ENCODE assay signal across 9 mouse cellular contexts in the genomic region with DNA sequence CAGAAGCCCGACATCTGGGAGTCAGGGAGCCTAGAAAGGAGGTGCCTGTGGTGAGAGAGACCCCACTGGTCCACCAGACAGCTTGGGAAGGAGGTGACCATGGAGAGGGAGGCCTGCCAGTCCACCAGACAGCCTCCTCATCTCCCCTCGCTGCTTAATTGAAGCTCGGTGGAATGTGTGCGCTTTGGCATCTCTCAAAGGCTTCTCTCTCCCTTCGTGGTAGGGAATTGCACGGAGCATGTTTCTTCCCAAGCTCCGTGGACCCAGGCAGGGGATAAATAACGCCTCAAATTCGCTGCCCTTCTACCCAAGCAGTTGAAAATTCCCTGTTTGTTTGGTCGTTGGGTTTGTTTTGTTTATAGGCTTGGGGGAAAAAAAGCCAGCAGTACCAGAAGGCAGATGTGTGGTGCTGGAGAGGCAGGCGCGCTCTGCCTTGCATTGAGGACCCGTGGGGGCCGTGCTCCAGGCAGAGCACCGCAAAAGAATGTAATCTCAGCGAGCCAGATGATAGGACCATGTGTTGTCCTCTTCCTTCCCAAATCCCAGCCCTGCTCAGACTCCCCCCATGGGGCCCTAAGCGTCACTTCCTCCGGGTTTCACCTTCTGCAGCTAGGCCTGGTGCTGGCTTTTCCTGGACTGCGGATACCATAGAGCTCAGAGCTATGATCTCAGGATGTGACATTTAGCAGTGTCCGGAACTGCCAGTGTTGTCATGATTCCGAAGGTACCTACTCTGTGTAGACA. TPM values are rescaled to one million over a fixed set of nuclear protein-coding genes. Genes with fewer than 3 reads are reported as not detected.
DNase-seq lines count a peak whose midpoint lies in the region; ATAC-seq and TF ChIP-seq lines count a peak whose summit lies in the region.
"Had no signal": no experiment of that assay in that cellular context is flagged by ENCODE, and none has a peak within 500 bp of the region (broad histone marks: within the 10 kb centered on the region; RNA-seq: fewer than 3 reads in every experiment).

No protein-coding gene starts in this region.

- no peak overlapping the region for H3K4me3 ChIP-seq in lung, embryonic 16.5 days (ENCODE audit: low read length)
- no peak overlapping the region for H3K4me3 ChIP-seq in lung, postnatal 0 days (ENCODE audit: low read depth, low read length)
- no peak overlapping the region for H3K4me3 ChIP-seq in heart, embryonic 11.5 days (ENCODE audit: low read depth, low read length)
- H3K4me3 ChIP-seq in neural tube, embryonic 14.5 days (ENCODE audit: low read depth, low read length), result no peak overlapping the region
- H3K4me3 ChIP-seq: liver, embryonic 13.5 days had no signal

- no peaks in the 10 kb centered on the region for H3K36me3 ChIP-seq in lung, embryonic 16.5 days (ENCODE audit: control insufficient read depth, insufficient read depth, low read length)
- H3K36me3 ChIP-seq in lung, postnatal 0 days (ENCODE audit: insufficient read depth, low read length), result no peaks in the 10 kb centered on the region
- no peaks in the 10 kb centered on the region for H3K36me3 ChIP-seq in heart, embryonic 11.5 days (ENCODE audit: control insufficient read depth, insufficient read depth, low read length)
- no peaks in the 10 kb centered on the region for H3K36me3 ChIP-seq in neural tube, embryonic 14.5 days (ENCODE audit: control insufficient read depth, insufficient read depth, low read length)

- H3K27me3 ChIP-seq in lung, embryonic 16.5 days (ENCODE audit: control insufficient read depth, insufficient read depth, low read depth, low read length), result no peaks in the 10 kb centered on the region
- no peaks in the 10 kb centered on the region for H3K27me3 ChIP-seq in lung, postnatal 0 days (replicated peaks; ENCODE audit: insufficient read depth, low read length)
- H3K27me3 ChIP-seq in heart, embryonic 11.5 days (ENCODE audit: control insufficient read depth, insufficient read depth, low read length), result no peaks in the 10 kb centered on the region
- no peaks in the 10 kb centered on the region for H3K27me3 ChIP-seq in neural tube, embryonic 14.5 days (ENCODE audit: control insufficient read depth, insufficient read depth, low read length)
- H3K27me3 ChIP-seq: liver, embryonic 13.5 days had no signal

- TF ChIP-seq EP300 in lung, postnatal 0 days (IDR thresholded peaks at IDR 0.05), result no peak

- TF ChIP-seq CTCF in lung, postnatal 0 days (IDR thresholded peaks at IDR 0.05), result no peak

- no peak overlapping the region for H3K27ac ChIP-seq in lung, embryonic 16.5 days (ENCODE audit: low read length)
- no peak overlapping the region for H3K27ac ChIP-seq in lung, postnatal 0 days (ENCODE audit: low read length)
- peak overlapping the region; percentile 35; the same call in 1 of the 2 replicates for H3K27ac ChIP-seq in heart, embryonic 11.5 days (ENCODE audit: low read depth, low read length)
- peak overlapping the region; percentile 87 for H3K27ac ChIP-seq in neural tube, embryonic 14.5 days (ENCODE audit: low read depth, low read length)
- H3K27ac ChIP-seq: liver, embryonic 13.5 days had no signal

- H3K4me1 ChIP-seq in lung, embryonic 16.5 days (replicated peaks; ENCODE audit: control insufficient read depth, insufficient read depth, low read length), result no peaks in the 10 kb centered on the region; the same call in 1 of the 2 replicates
- no peaks in the 10 kb centered on the region for H3K4me1 ChIP-seq in lung, postnatal 0 days (ENCODE audit: insufficient read depth, low read depth, low read length)
- peaks cover 13% of the 10 kb centered on the region for H3K4me1 ChIP-seq in heart, embryonic 11.5 days (ENCODE audit: control insufficient read depth, insufficient read depth, low read length)
- peaks cover 18% of the 10 kb centered on the region for H3K4me1 ChIP-seq in neural tube, embryonic 14.5 days (ENCODE audit: control insufficient read depth, insufficient read depth, low read length)

- DNase-seq in lung, postnatal 0 days (ENCODE audit: low spot score), result no peak
- peak; percentile 33 for DNase-seq in kidney, adult 9 months
- DNase-seq in layer of hippocampus, postnatal 10 days (ENCODE audit: low spot score in 2 of 2), result no peak
- DNase-seq in frontal cortex, postnatal 25 days (ENCODE audit: low spot score in 2 of 2), result no peak
- DNase-seq: liver, embryonic 13.5 days had no signal

- peak; percentile 46; the same call in 1 of the 2 replicates for ATAC-seq in lung, embryonic 16.5 days (ENCODE audit: low read depth)
- no peak; the same call in 1 of the 2 replicates for ATAC-seq in lung, postnatal 0 days
- no peak; the same call in 1 of the 2 replicates for ATAC-seq in heart, embryonic 11.5 days (replicated peaks; ENCODE audit: insufficient number of reproducible peaks, low FRiP score, low TSS enrichment)
- peak; percentile 47; the same call in 1 of the 2 replicates for ATAC-seq in neural tube, embryonic 14.5 days (ENCODE audit: low read depth)
- no peak for ATAC-seq in megakaryocyte-erythroid progenitor cell, adult 5-6 weeks (replicated peaks; ENCODE audit: low FRiP score, low TSS enrichment, poor library complexity, severe bottlenecking)

- WGBS in lung, embryonic 16.5 days, result 51% methylated on average over 21 of the region's 21 CpGs
- WGBS in lung, postnatal 0 days, result 48% methylated on average over 20 of the region's 21 CpGs
- WGBS in heart, embryonic 11.5 days (ENCODE audit: insufficient replicate concordance), result 48% methylated on average over 21 of the region's 21 CpGs
- WGBS in neural tube, embryonic 14.5 days, result 45% methylated on average over 21 of the region's 21 CpGs

- H3K4me2 ChIP-seq in lung, embryonic 16.5 days (ENCODE audit: low read depth, low read length), result no peak overlapping the region
- no peak overlapping the region for H3K4me2 ChIP-seq in lung, postnatal 0 days (replicated peaks; ENCODE audit: low read depth, low read length)
- no peak overlapping the region for H3K4me2 ChIP-seq in heart, embryonic 11.5 days
- H3K4me2 ChIP-seq in neural tube, embryonic 14.5 days (ENCODE audit: low read depth, low read length), result peak overlapping the region; percentile 5; the same call in 1 of the 2 replicates
- H3K4me2 ChIP-seq: liver, embryonic 13.5 days had no signal

- H3K9me3 ChIP-seq in lung, embryonic 16.5 days (ENCODE audit: control insufficient read depth, low read length), result no peaks in the 10 kb centered on the region
- no peaks in the 10 kb centered on the region for H3K9me3 ChIP-seq in lung, postnatal 0 days (ENCODE audit: low read length)
- H3K9me3 ChIP-seq in heart, embryonic 11.5 days (replicated peaks; ENCODE audit: control insufficient read depth, low read length), result no peaks in the 10 kb centered on the region
- H3K9me3 ChIP-seq in neural tube, embryonic 14.5 days (ENCODE audit: control insufficient read depth, low read length), result no peaks in the 10 kb centered on the region
- H3K9me3 ChIP-seq: liver, embryonic 13.5 days had no signal

- H3K9ac ChIP-seq in lung, embryonic 16.5 days (ENCODE audit: low read length), result no peak overlapping the region
- no peak overlapping the region for H3K9ac ChIP-seq in lung, postnatal 0 days (replicated peaks; ENCODE audit: low read depth)
- H3K9ac ChIP-seq in heart, embryonic 11.5 days (ENCODE audit: low read depth, low read length), result no peak overlapping the region
- H3K9ac ChIP-seq in neural tube, embryonic 14.5 days (replicated peaks; ENCODE audit: low read depth, low read length), result 0 out of 2 replicates have a peak overlapping the region, but pooled peaks have one; percentile 32
- H3K9ac ChIP-seq: liver, embryonic 13.5 days had no signal

RNA-seq across cellular contexts. Expression of a gene that starts 40.1 kb away (rescaled TPM):
- 19.3 and 20.4 TPM in 2 replicates for polyA plus RNA-seq in lung, embryonic 16.5 days (2015; fragmentation: Nextera tagmentation; extraction: Ambion mirVana)
- polyA plus RNA-seq in lung, postnatal 0 days (2015; fragmentation: Nextera tagmentation; extraction: Ambion mirVana), result 6.0 and 7.4 TPM in 2 replicates
- polyA plus RNA-seq in heart, embryonic 11.5 days (2014; fragmentation: Nextera tagmentation; extraction: Ambion mirVana), result 13.5 and 15.8 TPM in 2 replicates
- polyA plus RNA-seq in neural tube, embryonic 14.5 days (2014; fragmentation: Nextera tagmentation; extraction: Ambion mirVana), result 14.7 and 15.6 TPM in 2 replicates
- 21.3 and 57.4 TPM in 2 replicates for total RNA-seq in megakaryocyte-erythroid progenitor cell, adult 5-6 weeks (2014; fragmentation: Nextera tagmentation)
- 24.7 and 33.2 TPM in 2 replicates for total RNA-seq in megakaryocyte-erythroid progenitor cell, adult 5-6 weeks (2017)
- 10 to 100 TPM; 17.6 to 30.9 TPM for total RNA-seq in layer of hippocampus, postnatal 10 days (2021)

Comparison
In these comparisons a context has a peak if more than half of its experiments do, and no peak if none do; other contexts are left out.
1. ATAC-seq: peak in lung, embryonic 16.5 days (single experiment) and neural tube, embryonic 14.5 days (single experiment); none in lung, postnatal 0 days (single experiment), heart, embryonic 11.5 days (single experiment) and megakaryocyte-erythroid progenitor cell, adult 5-6 weeks (single experiment).
2. H3K27ac ChIP-seq: peak in heart, embryonic 11.5 days (single experiment) and neural tube, embryonic 14.5 days (single experiment); none in lung, embryonic 16.5 days (single experiment) and lung, postnatal 0 days (single experiment).